Mouse (Mus musculus): ENCODE results near the gene Sik1. TPM values are rescaled to one million over a fixed set of nuclear protein-coding genes. Genes with fewer than 3 reads are reported as not detected.
"Not testable (repeated sequence)": the region's sequence is repeated elsewhere in the genome, so short reads cannot be mapped to it uniquely, and the experiment has no call there.

Sik1 gene
- 10 to 100 TPM; 74.3 to 79.7 TPM for total RNA-seq (2021)

- DNase-seq: peak; percentile 99
Observed at GRCm38 (mm10) chr17:31855597-31856518, at the start of gene Sik1. Gene Sik1 (minus strand): TSS chr17:31855804.

- DNase-seq: no peak
Observed at GRCm38 (mm10) chr17:31905201-31905790, 49.7 kb upstream of the Sik1 start.

- no peak for DNase-seq
Observed at GRCm38 (mm10) chr17:31904036-31904435, 48.4 kb upstream of the Sik1 start.

GRCm38 (mm10) chr17:31902630-31903198, 47.1 kb upstream of the Sik1 start:
- no peak for DNase-seq

- DNase-seq: peak; percentile 62
Observed at GRCm38 (mm10) chr17:31901461-31902204, 46.0 kb upstream of the Sik1 start.

- no peak for DNase-seq
Observed at GRCm38 (mm10) chr17:31898941-31899340, 43.3 kb upstream of the Sik1 start.

GRCm38 (mm10) chr17:31897186-31897793, 41.7 kb upstream of the Sik1 start:
- no peak for DNase-seq

GRCm38 (mm10) chr17:31896751-31897150, 41.1 kb upstream of the Sik1 start:
- no peak for DNase-seq

- no peak for DNase-seq
Observed at GRCm38 (mm10) chr17:31896311-31896710, 40.7 kb upstream of the Sik1 start.

- no peak for DNase-seq
Observed at GRCm38 (mm10) chr17:31893371-31894060, 37.9 kb upstream of the Sik1 start.

GRCm38 (mm10) chr17:31892750-31893149, 37.1 kb upstream of the Sik1 start:
- DNase-seq: peak; percentile 91

- DNase-seq: no peak
Observed at GRCm38 (mm10) chr17:31891858-31892257, 36.3 kb upstream of the Sik1 start.

- no peak for DNase-seq
Observed at GRCm38 (mm10) chr17:31890311-31890951, 34.8 kb upstream of the Sik1 start.

GRCm38 (mm10) chr17:31889446-31890201, 34.0 kb upstream of the Sik1 start:
- DNase-seq: no peak

- no peak for DNase-seq
Observed at GRCm38 (mm10) chr17:31888540-31888939, 32.9 kb upstream of the Sik1 start.

- DNase-seq: not testable (repeated sequence)
Observed at GRCm38 (mm10) chr17:31884676-31885075, 29.1 kb upstream of the Sik1 start.

- DNase-seq: no peak
Observed at GRCm38 (mm10) chr17:31879406-31879805, 23.8 kb upstream of the Sik1 start.

- DNase-seq: peak; percentile 33
Observed at GRCm38 (mm10) chr17:31877650-31878141, 22.1 kb upstream of the Sik1 start.

GRCm38 (mm10) chr17:31877181-31877581, 21.6 kb upstream of the Sik1 start:
- no peak for DNase-seq

- no peak for DNase-seq
Observed at GRCm38 (mm10) chr17:31876775-31877174, 21.2 kb upstream of the Sik1 start.

Measured in heart, postnatal 4 days (tissue).